Mouse (Mus musculus): ENCODE measurements around the gene Qrich1. TPM values are rescaled to one million over a fixed set of nuclear protein-coding genes. Genes with fewer than 3 reads are reported as not detected.

Gene Qrich1
- polyA plus RNA-seq, 1 experiment from 2014 or later = 43.5 TPM

- peaks cover 2% of the 10 kb centered on the region for H3K4me1 ChIP-seq (replicated peaks)
- no peak overlapping the region for H3K27ac ChIP-seq (replicated peaks)
- no peak overlapping the region for H3K9ac ChIP-seq
- no peaks in the 10 kb centered on the region for H3K27me3 ChIP-seq
- no peak overlapping the region for H3K4me2 ChIP-seq
- H3K36me3 ChIP-seq (replicated peaks) = peaks cover 51% of the 10 kb centered on the region
- no peaks in the 10 kb centered on the region for H3K9me3 ChIP-seq (replicated peaks)
- ATAC-seq (ENCODE audit: insufficient read depth) = no peak
- WGBS (ENCODE audit: insufficient replicate concordance) = 78% methylated on average over 3 of the region's 3 CpGs
- no peak overlapping the region for H3K4me3 ChIP-seq (replicated peaks)
Observed at GRCm38 (mm10) chr9:108525400-108525799, 8.8 kb downstream of the Qrich1 start.

- no peak overlapping the region for H3K9ac ChIP-seq
- 80% methylated on average over 1 of the region's 1 CpGs for WGBS (ENCODE audit: insufficient replicate concordance)
- H3K4me3 ChIP-seq (replicated peaks) = no peak overlapping the region
- no peak overlapping the region for H3K4me2 ChIP-seq
- no peak overlapping the region for H3K27ac ChIP-seq (replicated peaks)
- H3K27me3 ChIP-seq = no peaks in the 10 kb centered on the region
- no peaks in the 10 kb centered on the region for H3K4me1 ChIP-seq (replicated peaks)
- H3K9me3 ChIP-seq (replicated peaks) = no peaks in the 10 kb centered on the region
- H3K36me3 ChIP-seq (replicated peaks) = peaks cover 85% of the 10 kb centered on the region
- ATAC-seq (ENCODE audit: insufficient read depth) = no peak
Observed at GRCm38 (mm10) chr9:108530954-108531353, 14.3 kb downstream of the Qrich1 start.

DNA sequence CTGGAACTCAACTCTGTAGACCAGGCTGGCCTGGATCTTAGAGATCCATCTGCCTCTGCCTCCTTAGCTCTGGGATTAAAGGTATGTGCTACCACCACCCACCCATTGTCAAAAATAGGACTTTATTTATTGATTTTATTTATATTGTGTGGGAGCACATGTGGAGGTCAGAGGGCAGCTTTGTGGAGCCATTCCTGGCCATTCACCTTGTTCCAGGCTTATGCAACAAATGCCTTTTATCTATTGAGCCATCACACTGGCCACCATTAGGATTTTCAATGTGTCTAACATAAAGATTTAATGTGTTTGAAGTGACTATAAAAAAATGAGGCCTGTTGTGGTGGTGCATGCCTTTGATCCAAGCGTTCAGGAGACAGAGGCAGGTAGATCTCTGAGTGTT lies 14.9 kb downstream of the Qrich1 start:
- H3K9ac ChIP-seq = no peak overlapping the region
- no peak for ATAC-seq (ENCODE audit: insufficient read depth)
- H3K4me3 ChIP-seq (replicated peaks) = no peak overlapping the region
- H3K27me3 ChIP-seq = no peaks in the 10 kb centered on the region
- no peak overlapping the region for H3K27ac ChIP-seq (replicated peaks)
- H3K4me2 ChIP-seq = no peak overlapping the region
- no peaks in the 10 kb centered on the region for H3K9me3 ChIP-seq (replicated peaks)
- H3K4me1 ChIP-seq (replicated peaks) = no peaks in the 10 kb centered on the region
- WGBS (ENCODE audit: insufficient replicate concordance) = 84% methylated on average over 1 of the region's 1 CpGs
- H3K36me3 ChIP-seq (replicated peaks) = peaks cover 88% of the 10 kb centered on the region

DNA sequence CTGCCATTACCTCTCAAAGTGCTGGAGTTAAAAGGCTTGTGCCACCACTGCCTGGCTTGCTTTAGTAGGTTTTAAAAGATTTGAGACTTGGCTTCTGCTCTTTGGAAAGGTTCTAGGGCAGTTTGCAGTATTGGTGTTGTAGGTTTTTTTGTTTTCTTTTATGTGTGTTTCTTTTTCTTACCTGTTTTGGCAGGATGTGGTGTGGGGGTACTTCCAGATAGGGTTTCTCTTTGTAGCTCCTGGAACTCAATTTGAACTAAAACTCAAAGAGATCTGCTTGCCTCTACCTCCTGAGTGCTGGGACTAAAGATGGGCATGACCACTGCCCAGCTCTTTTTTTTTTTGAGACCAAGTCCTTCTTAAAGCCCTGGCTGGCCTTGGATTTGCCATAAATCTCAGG lies 24.2 kb downstream of the Qrich1 start:
- Histone ChIP-seq H3K36me3 (replicated peaks) (peaks cover 92% of the 10 kb centered on the region), H3K27ac (replicated peaks) (no peak overlapping the region), H3K9ac (no peak overlapping the region), H3K9me3 (replicated peaks) (no peaks in the 10 kb centered on the region), H3K4me3 (replicated peaks) (no peak overlapping the region), H3K4me1 (replicated peaks) (no peaks in the 10 kb centered on the region), H3K4me2 (no peak overlapping the region), H3K27me3 (no peaks in the 10 kb centered on the region)
- no peak for ATAC-seq (ENCODE audit: insufficient read depth)

DNA sequence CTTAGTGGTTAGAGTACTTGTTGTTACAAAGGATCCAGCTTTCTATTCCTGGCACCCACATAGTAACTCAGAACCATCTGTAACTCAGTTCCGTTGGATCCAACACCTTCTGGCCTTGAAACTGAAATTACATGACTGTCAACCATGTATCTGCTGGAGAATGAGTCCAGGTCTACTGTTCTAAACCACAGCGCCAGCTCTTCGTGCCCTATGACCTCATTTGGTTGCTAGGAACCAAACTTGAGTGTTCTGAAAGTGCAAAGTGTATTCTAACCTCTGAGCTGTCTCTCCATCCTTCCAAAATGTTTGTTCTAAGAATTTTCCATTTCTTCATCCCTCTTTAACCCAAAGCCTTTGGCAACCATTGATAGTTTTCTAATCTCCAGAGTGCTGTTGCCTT lies 29.4 kb downstream of the Qrich1 start:
- Histone ChIP-seq H3K27me3 (no peaks in the 10 kb centered on the region), H3K36me3 (replicated peaks) (peaks cover 98% of the 10 kb centered on the region), H3K9ac (no peak overlapping the region), H3K4me2 (no peak overlapping the region), H3K27ac (replicated peaks) (no peak overlapping the region), H3K9me3 (replicated peaks) (no peaks in the 10 kb centered on the region), H3K4me1 (replicated peaks) (peaks cover 9% of the 10 kb centered on the region; the same call in 1 of the 2 replicates), H3K4me3 (replicated peaks) (no peak overlapping the region)
- ATAC-seq (ENCODE audit: insufficient read depth) = no peak
- 91% methylated on average over 3 of the region's 3 CpGs for WGBS (ENCODE audit: insufficient replicate concordance)

DNA sequence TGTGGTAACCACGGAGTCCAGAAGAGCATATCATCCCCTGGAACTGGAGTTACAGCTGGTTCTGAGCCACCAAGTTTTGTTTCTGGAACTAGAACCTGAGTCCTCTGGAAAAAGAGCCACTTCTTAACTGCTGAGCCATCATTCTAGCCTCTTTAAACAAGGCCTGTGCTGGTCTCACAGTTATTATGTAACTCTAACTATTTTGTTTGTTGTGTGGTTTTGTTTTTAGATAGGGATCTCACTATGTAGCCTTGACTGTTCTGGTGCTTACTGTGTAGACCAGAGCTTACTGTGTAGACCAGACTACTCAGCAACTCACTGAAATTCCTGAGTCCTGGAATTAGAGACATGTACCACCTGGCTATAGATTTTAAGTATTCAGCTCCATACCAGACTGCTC lies 30.3 kb downstream of the Qrich1 start:
- no peak overlapping the region for H3K4me2 ChIP-seq
- no peak overlapping the region for H3K9ac ChIP-seq
- no peaks in the 10 kb centered on the region for H3K27me3 ChIP-seq
- WGBS (ENCODE audit: insufficient replicate concordance) = 68% methylated on average over 1 of the region's 1 CpGs
- no peak overlapping the region for H3K4me3 ChIP-seq (replicated peaks)
- H3K36me3 ChIP-seq (replicated peaks) = peaks cover 98% of the 10 kb centered on the region
- no peaks in the 10 kb centered on the region for H3K9me3 ChIP-seq (replicated peaks)
- no peak overlapping the region for H3K27ac ChIP-seq (replicated peaks)
- no peak for ATAC-seq (ENCODE audit: insufficient read depth)
- H3K4me1 ChIP-seq (replicated peaks) = peaks cover 9% of the 10 kb centered on the region; the same call in 1 of the 2 replicates

- no peaks in the 10 kb centered on the region for H3K9me3 ChIP-seq (replicated peaks)
- WGBS (ENCODE audit: insufficient replicate concordance) = 71% methylated on average over 4 of the region's 4 CpGs
- peaks cover 32% of the 10 kb centered on the region for H3K4me1 ChIP-seq (replicated peaks)
- no peaks in the 10 kb centered on the region for H3K27me3 ChIP-seq
- no peak overlapping the region for H3K9ac ChIP-seq
- peaks cover 84% of the 10 kb centered on the region for H3K36me3 ChIP-seq (replicated peaks)
- H3K4me2 ChIP-seq = no peak overlapping the region
- no peak for ATAC-seq (ENCODE audit: insufficient read depth)
- no peak overlapping the region for H3K4me3 ChIP-seq (replicated peaks)
- no peak overlapping the region for H3K27ac ChIP-seq (replicated peaks)
Observed at GRCm38 (mm10) chr9:108559169-108559568, 42.6 kb downstream of the Qrich1 start.

- H3K4me2 ChIP-seq = peak within 1 kb of the TSS; percentile 86
- ATAC-seq (ENCODE audit: insufficient read depth) = peak; percentile 96
- peaks cover 85% of the 10 kb centered on the region for H3K36me3 ChIP-seq (replicated peaks)
- under 1% methylated on average over 53 of the region's 53 CpGs for WGBS (ENCODE audit: insufficient replicate concordance)
- peak within 1 kb of the TSS; percentile 76 for H3K27ac ChIP-seq (replicated peaks)
- peak within 1 kb of the TSS; percentile 77 for H3K9ac ChIP-seq
- H3K27me3 ChIP-seq = no peaks in the 10 kb centered on the region
- H3K4me1 ChIP-seq (replicated peaks) = peaks cover 41% of the 10 kb centered on the region
- H3K4me3 ChIP-seq (replicated peaks) = peak within 1 kb of the TSS; percentile 65
- H3K9me3 ChIP-seq (replicated peaks) = no peaks in the 10 kb centered on the region
Observed at GRCm38 (mm10) chr9:108560227-108560841, 43.7 kb downstream of the Qrich1 start, which contains the start of gene Impdh2. Gene Impdh2, plus strand, starts transcription at chr9:108560286.

GRCm38 (mm10) chr9:108563671-108564070 lies 47.1 kb downstream of the Qrich1 start:
- Histone ChIP-seq H3K9me3 (replicated peaks) (no peaks in the 10 kb centered on the region), H3K27ac (replicated peaks) (no peak overlapping the region), H3K27me3 (no peaks in the 10 kb centered on the region), H3K4me3 (replicated peaks) (no peak overlapping the region), H3K36me3 (replicated peaks) (peaks cover 59% of the 10 kb centered on the region), H3K4me1 (replicated peaks) (peaks cover 70% of the 10 kb centered on the region), H3K4me2 (peak overlapping the region; percentile 9), H3K9ac (no peak overlapping the region)
- no peak for ATAC-seq (ENCODE audit: insufficient read depth)
- WGBS (ENCODE audit: insufficient replicate concordance) = 86% methylated on average over 8 of the region's 8 CpGs

DNA sequence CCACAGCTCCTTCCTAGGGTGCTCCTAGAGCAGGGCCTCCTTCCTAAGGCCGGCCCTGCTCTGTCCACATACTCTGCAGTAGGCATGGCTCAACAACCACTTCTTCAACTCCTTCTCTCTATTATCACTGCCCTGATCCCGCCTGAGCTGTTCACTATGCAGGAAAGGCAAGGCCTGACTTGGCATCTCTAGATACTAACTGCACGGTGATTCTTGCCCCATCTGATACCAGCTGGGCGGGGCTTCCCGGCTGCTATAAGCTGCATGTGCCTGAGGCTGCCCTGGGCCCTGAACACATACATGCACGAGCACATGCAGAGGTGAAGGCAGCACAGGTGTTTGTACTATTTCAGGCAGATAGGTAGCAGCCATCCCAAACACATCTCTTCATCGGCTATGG lies 47.5 kb downstream of the Qrich1 start:
- H3K9me3 ChIP-seq (replicated peaks) = no peaks in the 10 kb centered on the region
- no peak for ATAC-seq (ENCODE audit: insufficient read depth)
- no peak overlapping the region for H3K27ac ChIP-seq (replicated peaks)
- no peak overlapping the region for H3K9ac ChIP-seq
- peak overlapping the region; percentile 9 for H3K4me2 ChIP-seq
- H3K4me1 ChIP-seq (replicated peaks) = peaks cover 75% of the 10 kb centered on the region
- no peak overlapping the region for H3K4me3 ChIP-seq (replicated peaks)
- 46% methylated on average over 7 of the region's 7 CpGs for WGBS (ENCODE audit: insufficient replicate concordance)
- H3K36me3 ChIP-seq (replicated peaks) = peaks cover 54% of the 10 kb centered on the region
- no peaks in the 10 kb centered on the region for H3K27me3 ChIP-seq

DNA sequence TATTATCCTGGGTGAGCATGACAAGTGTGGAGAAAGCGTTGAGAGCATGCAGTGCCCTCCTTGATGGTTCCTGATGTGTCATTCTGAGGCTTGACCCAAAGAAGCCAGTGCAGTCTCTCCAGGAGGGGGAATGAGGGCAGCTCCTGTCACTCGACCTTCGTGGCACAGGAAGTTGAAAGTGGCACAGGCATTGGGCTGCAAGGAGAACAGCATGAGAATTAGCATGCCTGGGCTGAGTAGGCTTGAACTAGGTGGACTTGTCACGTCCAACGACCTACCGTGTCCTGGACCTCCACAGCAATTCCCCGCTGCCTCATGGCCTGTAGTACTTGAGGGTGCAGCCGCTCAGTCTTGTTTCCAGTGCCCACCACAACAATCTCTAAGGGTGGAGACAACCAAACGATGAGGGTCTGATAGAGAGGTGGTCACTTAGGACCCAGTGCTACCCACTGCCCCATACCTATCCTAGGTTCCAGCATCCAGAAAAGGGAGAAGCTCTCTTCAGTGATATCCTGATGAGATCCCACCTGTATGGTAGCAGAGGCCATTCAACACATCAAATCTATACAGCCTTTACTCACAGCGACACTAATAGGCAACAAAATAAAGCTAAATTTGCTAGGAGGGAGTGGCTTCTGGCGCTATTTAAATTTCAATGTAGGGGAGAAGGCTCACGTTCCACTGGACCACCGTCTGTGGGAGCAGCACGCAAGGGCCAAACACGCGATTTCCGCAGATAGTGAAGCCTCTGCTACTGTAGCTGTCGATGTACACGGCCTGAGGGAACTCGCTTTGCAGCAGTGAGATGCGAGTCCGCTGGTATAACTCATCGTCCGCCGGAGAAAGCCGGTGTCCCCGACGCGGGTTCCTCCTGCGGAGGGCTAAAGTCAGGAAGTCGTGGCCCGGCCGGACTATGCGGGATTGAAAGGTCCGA lies 49.5 kb downstream of the Qrich1 start:
- peak overlapping the region; percentile 96 for H3K27ac ChIP-seq (replicated peaks)
- peaks cover 87% of the 10 kb centered on the region for H3K4me1 ChIP-seq (replicated peaks)
- H3K4me2 ChIP-seq = peak overlapping the region; percentile 98
- no peaks in the 10 kb centered on the region for H3K27me3 ChIP-seq
- H3K36me3 ChIP-seq (replicated peaks) = peaks cover 50% of the 10 kb centered on the region
- WGBS (ENCODE audit: insufficient replicate concordance) = 9% methylated on average over 35 of the region's 35 CpGs
- 0 out of 2 replicates have a peak, but pooled peaks have one; percentile 0 for ATAC-seq (ENCODE audit: insufficient read depth)
- peak overlapping the region; percentile 80 for H3K4me3 ChIP-seq (replicated peaks)
- peak overlapping the region; percentile 83 for H3K9ac ChIP-seq
- H3K9me3 ChIP-seq (replicated peaks) = no peaks in the 10 kb centered on the region
